Mouse (Mus musculus) Patski (cell line): ENCODE results near the gene Camkk2. TPM values are rescaled to one million over a fixed set of nuclear protein-coding genes. Genes with fewer than 3 reads are reported as not detected.

Experiments used
- ATAC-seq: fragments of 100-300 bp; one replicate; pipeline ENCODE4 v1.8.0; 2021
- CTCF ChIA-PET: fragments of 350-600 bp; sonication (Branson Sonifier 250); formaldehyde crosslinking; loops from one replicate; lab custom pipeline; 2022; ENCODE audit warnings: inconsistent platforms; lab: Charles Lee
- POLR2A ChIA-PET: fragments of 350-600 bp; sonication (Branson Sonifier 250); formaldehyde crosslinking; loops from one replicate; lab custom pipeline; 2022; ENCODE audit warnings: antibody characterized with exemption, inconsistent platforms; lab: Charles Lee
- DNase-seq: peaks from one replicate; pipeline ENCODE4 v3.0.0-alpha.2; 2011; ENCODE audit warnings: low read depth, low spot score
- H3K27me3 ChIP-seq: fragments of 371-371 bp; one replicate; pipeline ENCODE4 v1.5.1; 2021
- CTCF ChIP-seq: fragments of 100-300 bp; IDR thresholded peaks from one replicate; pipeline ENCODE4 v1.5.1; 2021
- in situ Hi-C: fragments of 300-500 bp; cut with MboI; formaldehyde crosslinking; loops from 3 replicates; pipeline ENCODE4 v1.11.1; 2018; ENCODE audit warnings: low pct_unique_long_range_greater_than_20kb, mixed read lengths
- polyA plus RNA-seq: library from polyadenylated mRNA; unstranded; gene quantifications from one replicate; pipeline ENCODE4 v1.2.3, GENCODE M21; 2021

Camkk2 gene
- polyA plus RNA-seq, 1 experiment from 2014 or later = 42.8 TPM

- POLR2A ChIA-PET = no interaction called here
- no peak for TF ChIP-seq CTCF
- DNase-seq = no peak
Observed at GRCm38 (mm10) chr5:122783726-122784406, 4.7 kb upstream of the Camkk2 start.

GRCm38 (mm10) chr5:122782066-122782465 is 2.9 kb upstream of the Camkk2 start:
- no peaks in the 10 kb centered on the region for H3K27me3 ChIP-seq
- in situ Hi-C loops = no loop called here
- CTCF ChIA-PET = interaction anchor here (2.8 kb wide), 1 partner anchor 18 kb away, joined by 9 read pairs; no protein-coding TSS in a partner anchor
- no peak for TF ChIP-seq CTCF
- DNase-seq = no peak
- POLR2A ChIA-PET = no interaction called here
- ATAC-seq = no peak

More at GRCm38 (mm10) chr5:122783726-122784406, 4.7 kb upstream of the Camkk2 start:
- CTCF ChIA-PET = interaction anchor here (2.8 kb wide), 1 partner anchor 16 kb away, joined by 9 read pairs; no protein-coding TSS in a partner anchor
- no peak for ATAC-seq
- in situ Hi-C loops = no loop called here
- H3K27me3 ChIP-seq = no peaks in the 10 kb centered on the region

- no peak for ATAC-seq
- POLR2A ChIA-PET = interaction anchor here (0.6 kb wide), 2 partner anchors 21 to 56 kb away, joined by 3 to 4 read pairs; no protein-coding TSS in a partner anchor
- CTCF ChIA-PET = interaction anchor here (2.8 kb wide), 1 partner anchor 19 kb away, joined by 9 read pairs; no protein-coding TSS in a partner anchor
- in situ Hi-C loops = no loop called here
- no peak for TF ChIP-seq CTCF
- DNase-seq = no peak
- H3K27me3 ChIP-seq = no peaks in the 10 kb centered on the region
Observed at GRCm38 (mm10) chr5:122780791-122781432, 1.7 kb upstream of the Camkk2 start.

GRCm38 (mm10) chr5:122778231-122779226 is 680 bp downstream of the Camkk2 start:
- POLR2A ChIA-PET = interaction anchor here (0.9 to 1.5 kb wide), 4 partner anchors 9 to 63 kb away, joined by 3 to 4 read pairs (median 3); no protein-coding TSS in a partner anchor
- ATAC-seq (peak; percentile 36), DNase-seq (no peak)
- CTCF ChIA-PET = no interaction called here
- no peaks in the 10 kb centered on the region for H3K27me3 ChIP-seq
- TF ChIP-seq CTCF = no peak
- in situ Hi-C loops = no loop called here

- TF ChIP-seq CTCF = no peak
- DNase-seq = no peak
- H3K27me3 ChIP-seq = no peaks in the 10 kb centered on the region
- ATAC-seq = no peak
- ChIA-PET POLR2A (no interaction called here), CTCF (interaction anchor here (1.6 kb wide), 1 partner anchor 34 kb away, joined by 4 read pairs; no protein-coding TSS in a partner anchor)
- in situ Hi-C loops = no loop called here
Observed at GRCm38 (mm10) chr5:122777322-122777721, 1.9 kb downstream of the Camkk2 start.

- ATAC-seq (no peak), DNase-seq (no peak)
- POLR2A ChIA-PET = no interaction called here
- TF ChIP-seq CTCF = no peak
- CTCF ChIA-PET = interaction anchor here (1.6 kb wide), 1 partner anchor 36 kb away, joined by 4 read pairs; no protein-coding TSS in a partner anchor
- no peaks in the 10 kb centered on the region for H3K27me3 ChIP-seq
- in situ Hi-C loops = no loop called here
Observed at GRCm38 (mm10) chr5:122775646-122776286, 3.4 kb downstream of the Camkk2 start.

GRCm38 (mm10) chr5:122774743-122775611 is 4.2 kb downstream of the Camkk2 start:
- in situ Hi-C loops = no loop called here

GRCm38 (mm10) chr5:122773756-122774155 is 5.5 kb downstream of the Camkk2 start:
- POLR2A ChIA-PET = no interaction called here
- CTCF ChIA-PET = interaction anchor here (1.0 kb wide), 1 partner anchor 10 kb away, joined by 3 read pairs; no protein-coding TSS in a partner anchor
- TF ChIP-seq CTCF = no peak
- ATAC-seq = no peak
- no peak for DNase-seq
- in situ Hi-C loops = no loop called here
- no peaks in the 10 kb centered on the region for H3K27me3 ChIP-seq

More at GRCm38 (mm10) chr5:122774743-122775611, 4.2 kb downstream of the Camkk2 start:
- no peak for TF ChIP-seq CTCF
- ChIA-PET POLR2A (no interaction called here), CTCF (no interaction called here)
- DNase-seq (no peak), ATAC-seq (no peak)
- no peaks in the 10 kb centered on the region for H3K27me3 ChIP-seq
